Mouse (Mus musculus): ENCODE results near the gene Cdh16. TPM values are rescaled to one million over a fixed set of nuclear protein-coding genes. Genes with fewer than 3 reads are reported as not detected.
"Not testable (repeated sequence)": the region's sequence is repeated elsewhere in the genome, so short reads cannot be mapped to it uniquely, and the experiment has no call there.

Cdh16 gene
- under 1 TPM in 1 of 4 experiments, not detected in 3; 0.24 TPM for total RNA-seq (2022)

- DNase-seq = no peak
These were observed at the start of gene Cdh16 for GRCm38 (mm10) chr8:104624161-104624560. Cdh16 (minus strand) TSS chr8:104624396.

GRCm38 (mm10) chr8:104655614-104656013 lies 31.4 kb upstream of the Cdh16 start:
- DNase-seq = no peak

- DNase-seq = no peak
These were observed 30.8 kb upstream of the Cdh16 start for GRCm38 (mm10) chr8:104654984-104655383.

- DNase-seq = not testable (repeated sequence)
These were observed 20.0 kb upstream of the Cdh16 start for GRCm38 (mm10) chr8:104644187-104644586.

GRCm38 (mm10) chr8:104642324-104642654 lies 18.1 kb upstream of the Cdh16 start:
- DNase-seq = no peak

GRCm38 (mm10) chr8:104641426-104642323 lies 17.5 kb upstream of the Cdh16 start, which contains the start of gene Ciao2b:
Ciao2b (minus strand) TSS chr8:104641965.
- DNase-seq = peak; percentile 80

- no peak for DNase-seq
These were observed 16.7 kb upstream of the Cdh16 start for GRCm38 (mm10) chr8:104640831-104641370.

- DNase-seq = no peak
These were observed 16.0 kb upstream of the Cdh16 start for GRCm38 (mm10) chr8:104640241-104640640.

- no peak for DNase-seq
These were observed 13.8 kb upstream of the Cdh16 start for GRCm38 (mm10) chr8:104638010-104638409.

- no peak for DNase-seq
These were observed 11.0 kb upstream of the Cdh16 start for GRCm38 (mm10) chr8:104635004-104635710.

GRCm38 (mm10) chr8:104633156-104633744 lies 9.1 kb upstream of the Cdh16 start:
- DNase-seq = peak; percentile 42

- no peak for DNase-seq
These were observed 8.3 kb upstream of the Cdh16 start for GRCm38 (mm10) chr8:104632486-104632885.

- DNase-seq = no peak
These were observed 7.8 kb upstream of the Cdh16 start for GRCm38 (mm10) chr8:104631975-104632374.

- DNase-seq = no peak
These were observed 6.9 kb upstream of the Cdh16 start, which contains the start of gene Rrad for GRCm38 (mm10) chr8:104630981-104631663. Rrad (minus strand) TSS chr8:104631327.

- DNase-seq = no peak
These were observed 6.4 kb upstream of the Cdh16 start for GRCm38 (mm10) chr8:104630574-104630973.

GRCm38 (mm10) chr8:104630111-104630479 lies 5.9 kb upstream of the Cdh16 start:
- no peak for DNase-seq

- peak; percentile 42 for DNase-seq
These were observed 5.3 kb upstream of the Cdh16 start for GRCm38 (mm10) chr8:104629306-104630110.

GRCm38 (mm10) chr8:104628402-104628801 lies 4.2 kb upstream of the Cdh16 start:
- no peak for DNase-seq

- DNase-seq = no peak
These were observed 3.0 kb upstream of the Cdh16 start for GRCm38 (mm10) chr8:104627065-104627740.

- no peak for DNase-seq
These were observed 3.4 kb downstream of the Cdh16 start for GRCm38 (mm10) chr8:104620765-104621164.

GRCm38 (mm10) chr8:104613119-104613518 lies 11.1 kb downstream of the Cdh16 start:
- DNase-seq = no peak

All from adrenal gland, adult 8-10 months (tissue).